Mouse (Mus musculus) heart, adult 2 months (tissue): ENCODE data around the gene Pik3cb.

Source experiments
- CTCF ChIP-seq: fragments of 200-600 bp; IDR thresholded peaks from 2 replicates; pipeline ENCODE4 v1.8.1; 2022; ENCODE audit warnings: antibody characterized with exemption, mild to moderate bottlenecking, moderate library complexity
- POLR2A ChIP-seq: fragments of 200-500 bp; IDR thresholded peaks from 2 replicates; pipeline ENCODE4 v1.6.1; 2011; ENCODE audit warnings: mild to moderate bottlenecking, low read depth, low read length, control low read depth; ENCODE audit not compliant: insufficient read depth

- TF ChIP-seq POLR2A (no peak), CTCF (no peak)
Measured at GRCm38 (mm10) chr9:99042641-99043040, 97.8 kb downstream of the Pik3cb start.
